Mouse (Mus musculus) spleen, postnatal 36 days (tissue): Measurements from ENCODE around the gene Milr1.

ENCODE experiments used
- DNase-seq, 2 experiments: peaks; one replicate each; pipeline ENCODE4 v3.0.0; 2022; ENCODE audit warnings: low spot score in 2 of 2, mixed read lengths in 1 of 2

The Milr1 gene

DNA sequence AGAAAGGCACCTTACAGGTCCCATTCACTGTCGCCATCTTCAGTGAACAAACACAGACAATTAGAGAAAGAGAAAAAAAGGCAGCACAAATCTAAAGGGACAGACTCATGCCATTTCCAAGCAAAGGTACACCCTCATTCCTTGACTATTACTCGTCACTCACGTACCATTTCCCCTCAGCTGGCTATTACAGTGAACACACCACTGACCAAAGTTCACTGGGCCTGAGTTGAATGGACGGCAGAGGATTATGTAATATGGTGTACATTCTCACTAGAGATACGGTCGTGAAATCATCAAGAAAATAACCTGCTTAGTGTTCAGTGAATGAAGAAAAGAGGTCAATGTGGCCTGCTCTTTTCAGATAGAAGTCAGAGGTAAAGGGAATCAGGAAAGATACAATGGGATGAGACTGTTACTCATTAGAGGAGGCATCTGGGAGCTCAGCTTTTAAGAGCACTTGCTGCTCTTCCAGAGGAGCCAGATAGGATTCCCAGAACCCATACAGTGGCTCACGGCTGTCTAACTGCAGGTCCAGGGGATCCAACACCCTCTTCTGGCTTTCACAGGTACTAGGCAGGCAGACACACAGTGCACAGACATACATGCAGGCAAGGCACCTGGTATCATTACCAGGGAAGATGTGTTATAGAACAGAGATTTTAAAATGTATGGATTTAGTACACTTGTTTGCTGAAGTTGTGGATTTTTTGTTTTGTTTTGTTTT lies 61.5 kb downstream of the Milr1 start:
- no peak for DNase-seq

GRCm38 (mm10) chr11:106814601-106815320 lies 63.7 kb downstream of the Milr1 start:
- DNase-seq: no peak

GRCm38 (mm10) chr11:106815331-106815730 lies 64.3 kb downstream of the Milr1 start:
- no peak for DNase-seq

DNA sequence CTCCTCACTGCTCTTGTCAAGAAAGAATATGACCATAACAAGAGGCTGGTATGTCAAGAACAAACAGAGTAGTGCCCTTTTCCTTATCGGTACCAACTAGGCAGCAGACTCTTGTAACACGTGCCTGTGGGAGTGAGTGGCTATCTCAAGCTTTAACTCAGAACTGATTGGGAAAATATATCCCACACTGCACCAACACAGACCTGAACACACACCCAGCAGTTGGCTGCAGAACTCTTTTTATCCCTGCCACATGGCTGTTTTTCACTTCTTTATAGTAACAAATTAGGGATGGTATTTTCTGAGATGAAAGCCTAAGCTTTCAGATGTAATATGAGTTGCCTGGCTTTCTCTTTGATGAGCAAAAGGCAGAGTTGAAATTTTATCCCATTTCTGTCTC lies 64.7 kb downstream of the Milr1 start:
- no peak for DNase-seq

DNA sequence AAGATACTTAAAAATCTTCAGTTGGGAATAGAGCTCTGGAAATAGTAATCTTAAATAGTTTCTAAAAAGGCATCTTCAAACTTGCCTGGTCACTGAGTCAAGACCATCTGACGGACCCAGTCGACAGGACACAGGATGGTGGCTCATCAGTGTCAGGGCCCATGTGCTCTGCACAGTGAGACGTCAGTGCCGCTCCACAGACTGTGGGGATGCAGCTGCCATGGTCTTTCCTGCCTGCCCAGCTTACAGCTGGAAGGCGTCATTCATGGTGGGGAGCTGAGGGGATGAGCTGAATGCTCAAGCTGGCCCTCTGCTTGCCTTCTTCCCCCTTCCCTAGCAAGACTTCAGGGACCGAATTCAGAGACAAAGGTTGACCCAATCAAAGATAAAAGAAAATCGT lies 65.3 kb downstream of the Milr1 start:
- DNase-seq: no peak

- no peak for DNase-seq
Observed at GRCm38 (mm10) chr11:106817156-106817555, 66.1 kb downstream of the Milr1 start.

GRCm38 (mm10) chr11:106817808-106818207 lies 66.8 kb downstream of the Milr1 start:
- DNase-seq: no peak

- no peak for DNase-seq
Observed at GRCm38 (mm10) chr11:106818341-106818740, 67.3 kb downstream of the Milr1 start.
